Mouse (Mus musculus) G1E-ER4 (cell line): ENCODE data around the gene Map3k1. TPM values are rescaled to one million over a fixed set of nuclear protein-coding genes. Genes with fewer than 3 reads are reported as not detected.

Source experiments
- GATA1 ChIP-seq: IDR thresholded peaks from one replicate; pipeline ENCODE4 v1.8.0; 2012; ENCODE audit warnings: low read length, inconsistent platforms
- polyA plus RNA-seq: library from polyadenylated mRNA; stranded (reverse); fragments of >175 nt; gene quantifications from 2 replicates; pipeline ENCODE4 v1.2.3, GENCODE M21; 2012

The Map3k1 gene
- polyA plus RNA-seq, 1 experiment, result 23.3 TPM

GRCm38 (mm10) chr13:111819106-111819505, 10.3 kb upstream of the Map3k1 start:
- no peak for TF ChIP-seq GATA1

DNA sequence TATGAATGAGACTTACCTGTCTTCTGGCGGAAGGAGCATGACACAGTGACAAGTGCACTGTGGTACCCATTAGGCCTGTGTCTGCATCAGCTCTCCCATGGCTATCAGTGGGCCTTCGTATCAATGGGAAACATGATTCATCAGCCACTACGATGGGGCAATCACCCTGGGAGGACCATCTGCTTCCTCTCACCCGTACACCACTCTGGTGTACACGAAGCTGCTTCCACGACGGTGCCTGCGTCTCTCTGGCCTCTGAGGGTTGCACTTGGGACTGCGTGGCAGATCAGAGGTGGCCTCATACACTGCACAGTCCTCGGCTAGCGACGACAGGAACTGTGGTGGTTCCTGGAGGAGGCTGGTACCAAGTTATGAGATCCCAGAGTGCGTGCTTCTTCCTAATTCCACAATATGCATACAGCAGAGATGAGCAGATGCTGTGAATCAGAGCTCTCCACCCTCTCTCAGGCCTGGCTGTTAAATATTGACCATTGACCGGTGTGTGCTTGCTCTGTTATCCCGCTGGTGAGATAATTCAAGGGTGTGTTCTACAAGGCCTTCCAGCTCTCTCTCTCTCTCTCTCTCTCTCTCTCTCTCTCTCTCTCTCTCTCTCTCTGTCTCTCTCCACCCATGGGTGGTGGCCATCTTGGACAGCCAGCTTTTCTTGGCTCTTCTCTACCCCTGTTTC, 9.6 kb upstream of the Map3k1 start:
- no peak for TF ChIP-seq GATA1

GRCm38 (mm10) chr13:111817773-111818172, 9.0 kb upstream of the Map3k1 start:
- TF ChIP-seq GATA1, result no peak

GRCm38 (mm10) chr13:111816431-111816830, 7.6 kb upstream of the Map3k1 start:
- no peak for TF ChIP-seq GATA1

- TF ChIP-seq GATA1, result no peak
These were observed 6.7 kb upstream of the Map3k1 start for GRCm38 (mm10) chr13:111815486-111815885.

GRCm38 (mm10) chr13:111815017-111815416, 6.2 kb upstream of the Map3k1 start:
- TF ChIP-seq GATA1, result no peak

GRCm38 (mm10) chr13:111812647-111813046, 3.9 kb upstream of the Map3k1 start:
- TF ChIP-seq GATA1, result no peak

DNA sequence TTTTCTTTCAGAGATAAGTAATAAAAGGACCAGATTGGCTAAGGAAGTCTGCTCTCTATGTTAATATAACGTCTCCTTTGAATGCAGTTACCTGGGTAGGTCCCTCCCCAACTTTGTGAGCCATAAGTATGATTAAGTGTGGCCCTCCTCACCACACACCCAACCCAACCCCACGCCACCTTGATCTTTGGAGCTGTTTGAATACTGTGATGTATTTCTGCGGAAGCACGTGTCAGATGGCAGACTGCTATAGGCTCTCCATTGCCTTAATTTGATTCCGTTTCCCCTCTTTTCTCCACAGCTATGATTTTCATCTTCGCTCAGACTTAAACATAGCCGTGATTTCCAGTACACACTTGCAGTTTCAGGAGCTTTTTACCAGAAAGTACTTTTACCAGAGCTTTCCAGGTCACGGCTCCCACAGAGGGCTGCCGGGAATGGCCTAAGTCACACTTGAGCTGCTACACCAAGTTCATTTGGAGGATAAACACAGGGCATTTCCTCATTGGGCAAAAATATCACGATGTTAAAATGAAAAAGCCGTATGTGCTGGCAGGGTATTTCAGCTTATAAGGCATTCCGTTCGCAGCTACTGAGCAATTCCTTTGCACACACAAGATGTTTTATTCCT, 2.3 kb upstream of the Map3k1 start:
- TF ChIP-seq GATA1, result no peak

DNA sequence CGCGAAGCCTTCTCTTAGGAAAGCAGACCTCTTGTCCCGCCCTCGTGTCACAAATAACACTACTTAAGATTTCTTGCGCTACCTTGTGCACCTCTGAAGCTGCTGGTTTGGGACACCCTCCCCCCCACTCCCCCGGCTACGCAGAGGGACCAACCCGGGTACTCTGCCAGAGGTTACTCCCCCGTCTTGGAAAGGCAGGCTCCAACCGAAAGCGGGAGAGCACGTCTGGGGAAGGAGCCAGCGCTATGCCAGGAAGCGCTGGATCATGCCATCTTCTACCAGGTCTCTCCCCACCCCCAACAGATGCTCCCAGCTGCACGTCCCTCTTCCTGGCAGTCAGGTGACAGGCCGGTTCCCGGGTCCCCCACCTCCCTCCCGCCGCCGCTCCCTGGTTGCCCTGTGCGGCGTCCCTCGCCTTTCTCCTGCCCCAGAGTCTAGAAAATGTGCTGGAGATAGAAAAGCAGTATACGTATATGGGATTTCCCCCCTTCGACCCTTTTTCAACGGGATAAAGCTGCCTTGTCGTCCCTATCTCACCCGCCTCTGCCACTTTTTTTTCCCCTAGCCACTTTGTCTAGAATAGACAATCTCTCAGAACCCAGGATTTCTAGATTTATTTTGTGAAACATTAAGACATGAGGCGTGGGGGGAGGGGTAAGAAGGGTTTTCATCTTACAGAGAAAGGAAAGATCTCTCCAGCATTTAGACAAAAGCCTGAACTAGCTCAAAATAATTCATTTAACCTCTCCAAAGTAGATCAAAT, 854 bp upstream of the Map3k1 start:
- no peak for TF ChIP-seq GATA1

GRCm38 (mm10) chr13:111808387-111808636, 481 bp downstream of the Map3k1 start:
- no peak for TF ChIP-seq GATA1

- TF ChIP-seq GATA1, result no peak
These were observed 1.0 kb downstream of the Map3k1 start for GRCm38 (mm10) chr13:111807596-111808386.

DNA sequence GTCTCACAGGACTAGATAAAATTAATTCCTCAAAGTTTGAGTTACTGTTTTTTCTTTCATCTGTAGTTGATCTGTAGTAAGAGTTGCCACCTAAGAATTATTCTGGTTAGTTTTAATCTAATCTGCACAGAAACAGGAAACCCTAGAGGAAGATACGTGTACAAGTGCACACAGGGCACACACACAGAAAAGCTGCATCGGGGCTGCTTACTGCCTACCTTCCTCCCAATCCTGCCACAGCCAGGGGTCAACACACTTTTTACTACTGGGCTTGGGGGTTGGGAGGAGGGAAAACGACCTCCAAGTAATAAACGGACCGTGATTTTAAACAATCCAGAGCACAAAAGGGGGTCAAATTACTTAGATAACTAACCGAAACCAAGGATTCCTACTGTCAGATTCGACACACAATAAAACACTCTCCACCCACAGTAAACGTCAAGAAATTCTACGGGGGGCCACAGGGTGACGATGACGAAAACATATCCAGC, 1.6 kb downstream of the Map3k1 start:
- TF ChIP-seq GATA1, result no peak

DNA sequence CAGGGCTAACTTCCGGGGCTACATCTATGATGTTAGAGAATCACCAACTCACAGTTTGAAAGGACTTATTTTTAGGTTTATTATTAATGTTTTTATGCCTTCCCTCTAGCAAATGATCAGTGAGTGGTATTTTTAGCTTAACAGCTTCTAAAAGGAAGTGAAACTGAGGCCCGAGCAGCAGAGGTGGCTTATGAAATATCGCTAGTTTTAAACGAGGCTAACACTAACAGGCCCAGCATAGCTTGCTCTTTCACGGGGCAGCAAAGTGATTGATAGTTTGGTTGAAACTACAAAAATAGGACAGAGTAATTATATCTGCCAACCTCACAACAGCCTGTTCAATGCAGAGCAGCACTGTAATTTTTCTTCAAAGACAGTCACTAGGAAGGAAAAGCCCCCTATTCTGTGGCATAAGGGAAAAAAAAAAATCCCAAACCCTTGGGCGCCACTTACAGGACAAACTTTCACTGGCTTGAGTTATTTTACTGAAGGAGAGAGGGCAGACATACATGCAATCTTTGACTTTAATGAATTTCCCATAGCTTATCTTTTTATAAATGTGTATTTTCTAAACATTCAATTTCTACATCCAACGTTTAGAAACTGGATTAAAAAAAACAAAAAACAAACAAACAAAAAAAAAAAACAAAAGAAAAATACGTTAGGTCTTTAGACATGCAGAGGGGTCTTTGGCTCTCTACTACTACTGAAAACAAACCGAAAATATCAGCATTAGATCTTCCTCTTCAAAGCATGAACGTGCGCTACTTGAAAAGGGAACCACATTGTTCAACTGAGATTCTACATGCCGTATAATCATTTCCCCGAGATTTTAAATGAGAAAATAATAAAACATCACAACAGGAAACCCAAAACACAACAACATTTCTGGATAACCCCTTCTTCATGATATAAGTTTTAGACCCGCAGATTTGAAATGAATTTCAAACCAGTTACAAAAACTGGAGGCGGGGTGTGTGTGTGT, 2.8 kb downstream of the Map3k1 start:
- no peak for TF ChIP-seq GATA1

DNA sequence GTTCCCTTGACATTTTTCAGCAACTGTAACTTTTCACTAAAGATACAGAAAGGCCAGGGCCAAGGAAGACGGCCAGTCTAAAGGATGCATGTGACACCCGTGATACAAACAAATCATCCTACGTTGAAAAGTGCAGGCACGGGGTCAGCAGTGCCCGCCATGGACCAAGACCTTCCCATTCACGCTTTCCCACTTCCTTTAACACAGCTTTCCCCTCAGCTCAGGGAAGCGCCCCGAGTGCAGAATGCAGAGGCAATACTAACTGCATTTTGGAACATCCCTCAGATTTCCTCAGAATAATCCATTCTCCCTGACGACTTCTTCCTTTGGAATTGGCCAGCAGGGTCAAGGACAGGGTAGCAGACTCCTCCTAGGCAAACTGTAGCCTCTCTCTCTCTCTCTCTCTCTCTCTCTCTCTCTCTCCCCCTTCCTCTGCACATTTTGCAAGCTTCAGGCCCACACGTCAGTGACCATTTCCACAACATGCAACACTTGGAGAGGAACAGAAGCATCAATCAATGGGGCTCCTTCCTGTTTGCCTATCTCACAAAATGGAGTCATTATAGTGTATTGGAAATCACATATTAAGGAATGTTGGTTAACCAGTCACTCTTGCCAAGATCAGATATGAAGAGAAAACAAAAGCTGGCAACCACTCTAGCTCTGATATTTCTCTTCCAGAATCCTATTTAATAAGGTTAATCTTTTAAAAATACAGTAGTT, 3.7 kb downstream of the Map3k1 start:
- TF ChIP-seq GATA1, result no peak
